Mouse (Mus musculus): ENCODE results near the gene Gm49384. TPM values are rescaled to one million over a fixed set of nuclear protein-coding genes. Genes with fewer than 3 reads are reported as not detected.

Gm49384 gene
- polyA plus RNA-seq, 1 experiment from 2014 or later = 48.2 TPM

GRCm38 (mm10) chr12:69157107-69157506, 47.0 kb downstream of the Gm49384 start:
- H3K4me1 ChIP-seq = 0 out of 2 replicates have a peak, but pooled peaks cover 5% of the 10 kb centered on the region
- H3K36me3 ChIP-seq (replicated peaks) = peaks cover 30% of the 10 kb centered on the region
- H3K4me3 ChIP-seq = peak overlapping the region; percentile 77; the same call in 1 of the 2 replicates
- H3K27ac ChIP-seq (replicated peaks) = no peak overlapping the region
- no peaks in the 10 kb centered on the region for H3K27me3 ChIP-seq (replicated peaks; ENCODE audit: low read depth, poor library complexity, severe bottlenecking)
- WGBS = 96% methylated on average over 2 of the region's 2 CpGs
- no peaks in the 10 kb centered on the region for H3K9me3 ChIP-seq
- no peak for DNase-seq (ENCODE audit: low spot score)

- H3K4me1 ChIP-seq = 0 out of 2 replicates have a peak, but pooled peaks cover 5% of the 10 kb centered on the region
- H3K36me3 ChIP-seq (replicated peaks) = peaks cover 30% of the 10 kb centered on the region
- DNase-seq (ENCODE audit: low spot score) = no peak
- no peaks in the 10 kb centered on the region for H3K27me3 ChIP-seq (replicated peaks; ENCODE audit: low read depth, poor library complexity, severe bottlenecking)
- 82% methylated on average over 4 of the region's 4 CpGs for WGBS
- no peaks in the 10 kb centered on the region for H3K9me3 ChIP-seq
- H3K27ac ChIP-seq (replicated peaks) = no peak overlapping the region
- H3K4me3 ChIP-seq = no peak overlapping the region
These were observed 47.6 kb downstream of the Gm49384 start for GRCm38 (mm10) chr12:69156436-69156835.

- no peak overlapping the region for H3K27ac ChIP-seq (replicated peaks)
- peaks cover 30% of the 10 kb centered on the region for H3K36me3 ChIP-seq (replicated peaks)
- 84% methylated on average over 2 of the region's 2 CpGs for WGBS
These were observed 48.1 kb downstream of the Gm49384 start for GRCm38 (mm10) chr12:69155923-69156322.

GRCm38 (mm10) chr12:69150049-69150448, 54.0 kb downstream of the Gm49384 start:
- no peaks in the 10 kb centered on the region for H3K9me3 ChIP-seq
- no peaks in the 10 kb centered on the region for H3K27me3 ChIP-seq (replicated peaks; ENCODE audit: low read depth, poor library complexity, severe bottlenecking)
- H3K27ac ChIP-seq (replicated peaks) = no peak overlapping the region
- WGBS = 89% methylated on average over 13 of the region's 13 CpGs
- no peak for DNase-seq (ENCODE audit: low spot score)
- peaks cover under 1% of the 10 kb centered on the region for H3K36me3 ChIP-seq (replicated peaks)
- no peaks in the 10 kb centered on the region for H3K4me1 ChIP-seq
- H3K4me3 ChIP-seq = no peak overlapping the region

More at GRCm38 (mm10) chr12:69155923-69156322, 48.1 kb downstream of the Gm49384 start:
- Histone ChIP-seq H3K27me3 (replicated peaks; ENCODE audit: low read depth, poor library complexity, severe bottlenecking) (no peaks in the 10 kb centered on the region), H3K9me3 (no peaks in the 10 kb centered on the region), H3K4me3 (no peak overlapping the region), H3K4me1 (0 out of 2 replicates have a peak, but pooled peaks cover 5% of the 10 kb centered on the region)
- no peak for DNase-seq (ENCODE audit: low spot score)

- H3K9me3 ChIP-seq = no peaks in the 10 kb centered on the region
- no peaks in the 10 kb centered on the region for H3K27me3 ChIP-seq (replicated peaks; ENCODE audit: low read depth, poor library complexity, severe bottlenecking)
- H3K36me3 ChIP-seq (replicated peaks) = no peaks in the 10 kb centered on the region
- no peak overlapping the region for H3K27ac ChIP-seq (replicated peaks)
- no peak overlapping the region for H3K4me3 ChIP-seq
- DNase-seq (ENCODE audit: low spot score) = no peak
- no peaks in the 10 kb centered on the region for H3K4me1 ChIP-seq
- 90% methylated on average over 5 of the region's 5 CpGs for WGBS
These were observed 56.8 kb downstream of the Gm49384 start for GRCm38 (mm10) chr12:69147166-69147735.

GRCm38 (mm10) chr12:69143460-69143859, 60.6 kb downstream of the Gm49384 start:
- H3K36me3 ChIP-seq (replicated peaks) = no peaks in the 10 kb centered on the region
- 75% methylated on average over 6 of the region's 6 CpGs for WGBS
- H3K4me3 ChIP-seq = no peak overlapping the region
- H3K9me3 ChIP-seq = no peaks in the 10 kb centered on the region
- H3K27ac ChIP-seq (replicated peaks) = no peak overlapping the region
- H3K27me3 ChIP-seq (replicated peaks; ENCODE audit: low read depth, poor library complexity, severe bottlenecking) = no peaks in the 10 kb centered on the region
- DNase-seq (ENCODE audit: low spot score) = no peak
- H3K4me1 ChIP-seq = no peaks in the 10 kb centered on the region

GRCm38 (mm10) chr12:69139841-69140240, 64.2 kb downstream of the Gm49384 start:
- 84% methylated on average over 7 of the region's 7 CpGs for WGBS
- Histone ChIP-seq H3K27ac (replicated peaks) (no peak overlapping the region), H3K9me3 (no peaks in the 10 kb centered on the region), H3K4me1 (no peaks in the 10 kb centered on the region), H3K27me3 (replicated peaks; ENCODE audit: low read depth, poor library complexity, severe bottlenecking) (no peaks in the 10 kb centered on the region), H3K36me3 (replicated peaks) (no peaks in the 10 kb centered on the region), H3K4me3 (no peak overlapping the region)
- no peak for DNase-seq (ENCODE audit: low spot score)

Small RNAs within 50 kb of the gene (microRNA-seq; reads per million reads assigned to microRNA genes)
- gene Gm47287 (not detected), gene Gm47295 (0.91 reads per million)

Other genes with a start within 250 kb of the Gm49384 start
- gene Rps29, start 45.1 kb downstream of the Gm49384 start, polyA plus RNA-seq (2016; fragmentation: Nextera tagmentation; extraction: Ambion mirVana) = 1,397 and 1,430 TPM in 2 replicates
- gene Lrr1, start 35.5 kb downstream of the Gm49384 start, polyA plus RNA-seq (2016; fragmentation: Nextera tagmentation; extraction: Ambion mirVana) = 29.4 and 31.2 TPM in 2 replicates
- gene Rpl36al, start 20.2 kb downstream of the Gm49384 start, polyA plus RNA-seq (2016; fragmentation: Nextera tagmentation; extraction: Ambion mirVana) = 553 and 593 TPM in 2 replicates
- gene Mgat2, start 20.1 kb downstream of the Gm49384 start, polyA plus RNA-seq (2016; fragmentation: Nextera tagmentation; extraction: Ambion mirVana) = 29.6 and 30.4 TPM in 2 replicates
- gene Gm49383, start 7.2 kb downstream of the Gm49384 start, polyA plus RNA-seq (2016; fragmentation: Nextera tagmentation; extraction: Ambion mirVana) = 57.7 and 57.9 TPM in 2 replicates
- 15.4 and 17.0 TPM in 2 replicates for gene Dnaaf2, start 5.8 kb downstream of the Gm49384 start, polyA plus RNA-seq (2016; fragmentation: Nextera tagmentation; extraction: Ambion mirVana)
- 28.8 and 32.0 TPM in 2 replicates for gene Pole2, start 23.9 kb upstream of the Gm49384 start, polyA plus RNA-seq (2016; fragmentation: Nextera tagmentation; extraction: Ambion mirVana)
- gene Klhdc1, start 36.9 kb upstream of the Gm49384 start, polyA plus RNA-seq (2016; fragmentation: Nextera tagmentation; extraction: Ambion mirVana) = 1.8 and 4.0 TPM in 2 replicates
- gene Klhdc2, start 92.4 kb upstream of the Gm49384 start, polyA plus RNA-seq (2016; fragmentation: Nextera tagmentation; extraction: Ambion mirVana) = 205 and 213 TPM in 2 replicates
- gene Nemf, start 152.9 kb upstream of the Gm49384 start, polyA plus RNA-seq (2016; fragmentation: Nextera tagmentation; extraction: Ambion mirVana) = 95.0 and 98.7 TPM in 2 replicates
- 37.4 and 38.7 TPM in 2 replicates for gene Arf6, start 167.9 kb upstream of the Gm49384 start, polyA plus RNA-seq (2016; fragmentation: Nextera tagmentation; extraction: Ambion mirVana)
- gene Gm9887, start 168.2 kb upstream of the Gm49384 start, polyA plus RNA-seq (2016; fragmentation: Nextera tagmentation; extraction: Ambion mirVana) = 0.90 and 1.5 TPM in 2 replicates